Mouse (Mus musculus) lung, postnatal 0 days (tissue): ENCODE measurements around the gene Fzr1.

ENCODE experiments used
- CTCF ChIP-seq: IDR thresholded peaks from 2 replicates; pipeline ENCODE4 v1.5.1; 2016; ENCODE audit warnings: antibody characterized with exemption, mild to moderate bottlenecking
- EP300 ChIP-seq: IDR thresholded peaks from 2 replicates; pipeline ENCODE4 v1.6.1; 2016; ENCODE audit warnings: antibody characterized with exemption, mild to moderate bottlenecking, control low read depth

DNA sequence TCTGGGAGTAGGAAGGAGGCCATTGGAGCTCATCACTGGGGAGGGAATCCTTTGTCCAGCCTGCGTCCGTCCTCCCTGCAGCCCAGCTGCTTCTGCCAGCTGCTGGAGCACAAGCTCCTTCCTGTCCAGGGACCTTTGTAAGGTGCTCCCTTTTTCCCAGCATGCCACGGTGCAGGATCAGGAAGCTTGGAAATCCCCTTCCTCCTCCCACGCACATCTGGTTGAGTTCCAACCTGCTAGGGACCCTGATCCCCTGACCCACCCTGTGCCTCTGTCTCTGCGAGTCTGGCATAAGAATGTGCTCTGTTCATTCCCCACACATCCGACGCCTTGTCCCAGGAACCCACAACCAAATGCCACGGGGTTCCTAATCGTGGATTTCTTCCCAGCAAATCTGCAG lies 32.7 kb upstream of the Fzr1 start:
- TF ChIP-seq EP300 = no peak
- no peak for TF ChIP-seq CTCF
